Mouse (Mus musculus) hindlimb bud, embryonic 11.5 days (tissue): ENCODE data around the gene Dpp6.
"Not testable (repeated sequence)": the region's sequence is repeated elsewhere in the genome, so short reads cannot be mapped to it uniquely, and the experiment has no call there.

Source experiments
- DNase-seq: peaks from one replicate; pipeline ENCODE4 v3.0.0-alpha.2; 2012; ENCODE audit warnings: low read depth, low spot score; ENCODE audit errors: extremely low spot score

Gene Dpp6

DNA sequence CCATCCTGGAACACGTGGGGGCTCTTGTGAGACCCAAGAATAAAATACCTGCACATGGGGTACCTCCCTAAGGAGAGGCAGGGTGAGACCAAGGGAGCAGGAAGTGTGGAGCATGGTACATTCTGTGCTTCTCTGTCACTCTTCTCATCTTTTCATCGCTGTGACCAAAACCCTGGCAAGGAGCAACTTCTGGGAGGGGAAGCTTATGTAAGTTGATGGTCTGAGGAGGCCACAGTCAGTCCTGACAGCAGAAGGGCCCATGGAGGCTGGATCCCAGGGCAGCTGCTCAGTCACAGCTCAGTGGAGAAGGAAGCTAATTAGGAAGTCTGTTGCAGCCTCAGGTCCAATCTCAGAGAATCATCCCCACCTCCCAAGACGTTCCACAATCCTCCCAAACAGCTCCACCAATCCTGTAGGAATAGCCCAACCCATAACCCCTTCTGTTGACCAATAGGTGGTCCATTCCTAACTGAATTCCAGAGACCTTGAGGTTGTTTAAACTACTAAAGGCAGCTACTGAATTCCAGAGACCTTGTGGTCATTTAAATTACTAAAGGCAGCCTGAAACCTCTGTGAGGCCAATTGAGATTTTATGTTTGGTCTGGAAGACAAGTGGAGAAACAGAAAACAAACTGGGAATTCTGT, 636.3 kb downstream of the Dpp6 start:
- no peak for DNase-seq

DNA sequence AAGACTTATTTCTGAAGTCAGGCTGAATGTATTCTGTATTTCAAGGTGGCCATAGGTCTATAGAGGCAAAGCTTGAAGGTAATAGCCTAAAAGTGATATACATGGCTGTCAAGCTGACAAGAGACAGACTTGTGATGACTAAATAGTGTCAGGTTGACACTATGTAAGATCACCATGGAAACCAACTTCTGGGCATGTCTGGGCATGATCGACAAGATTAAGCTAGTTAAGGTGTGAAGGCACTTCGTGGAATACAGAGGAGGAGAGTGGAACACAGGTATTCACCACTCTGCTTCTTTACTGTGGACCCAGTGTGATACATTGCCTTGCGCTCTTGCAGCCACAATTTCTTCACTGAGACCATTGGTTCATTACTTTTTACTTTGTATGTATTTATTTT, 637.4 kb downstream of the Dpp6 start:
- DNase-seq, result no peak

DNA sequence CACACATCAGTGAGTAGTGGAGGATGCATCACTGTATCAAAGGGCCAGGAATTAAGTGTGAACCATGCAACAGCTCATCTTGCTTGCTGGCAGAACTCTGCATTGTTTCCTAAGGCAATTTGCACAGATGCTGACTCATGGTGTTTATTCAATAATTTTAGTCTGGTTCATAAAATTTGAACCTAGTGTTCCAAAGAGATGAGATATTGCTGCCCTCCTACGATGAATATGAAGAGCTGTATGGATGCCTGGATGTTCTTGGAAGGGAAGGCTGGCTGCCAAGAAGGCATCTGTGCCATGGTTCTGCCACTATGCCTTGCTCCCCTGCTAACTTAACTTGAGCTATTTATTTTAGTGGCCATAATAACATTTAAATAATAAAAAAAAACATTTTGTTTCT, 640.0 kb downstream of the Dpp6 start:
- no peak for DNase-seq

DNA sequence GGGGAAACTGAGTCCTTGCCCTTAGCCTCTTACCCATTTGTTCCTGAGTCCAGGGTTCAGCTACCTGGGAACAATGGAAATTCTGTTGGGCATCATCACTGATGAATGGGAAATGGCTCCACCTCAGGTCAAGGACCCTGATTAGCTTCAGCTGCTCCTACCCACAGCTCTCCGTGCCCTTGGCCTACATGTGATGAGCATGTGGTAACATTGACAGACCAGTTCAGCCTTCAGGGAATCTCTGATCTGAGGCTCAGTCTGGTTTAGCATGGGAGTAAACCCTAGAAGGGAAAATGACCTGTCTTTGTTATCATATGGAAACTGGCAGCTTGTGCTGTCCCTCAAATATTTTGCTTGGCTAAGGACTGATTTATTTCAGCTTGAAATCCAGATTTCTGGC, 640.7 kb downstream of the Dpp6 start:
- no peak for DNase-seq

DNA sequence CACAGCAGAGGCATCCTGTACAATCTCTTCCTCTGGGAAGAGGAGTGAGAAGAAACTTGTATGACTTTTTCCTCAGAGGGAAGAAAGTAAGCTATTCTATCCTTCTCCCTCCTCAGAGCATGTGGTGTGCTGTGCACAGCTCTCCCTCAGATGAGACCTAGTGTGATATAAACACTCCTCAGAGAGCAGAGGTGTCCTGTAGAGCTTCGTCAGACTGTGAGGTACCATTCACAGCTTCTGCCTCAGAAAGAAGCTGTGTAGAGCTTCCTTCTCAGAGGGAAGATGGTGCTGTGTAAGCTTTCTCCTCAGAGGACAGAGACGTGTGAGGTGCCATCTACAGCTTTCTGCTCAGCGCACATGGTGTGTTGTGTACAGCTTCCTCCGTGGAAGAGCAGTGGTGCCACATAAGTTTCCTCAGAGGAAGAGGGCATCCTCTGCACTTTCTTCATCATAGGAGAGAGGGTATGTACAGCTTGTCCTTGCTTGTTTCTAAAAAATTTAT, 658.0 kb downstream of the Dpp6 start:
- DNase-seq, result no peak

DNA sequence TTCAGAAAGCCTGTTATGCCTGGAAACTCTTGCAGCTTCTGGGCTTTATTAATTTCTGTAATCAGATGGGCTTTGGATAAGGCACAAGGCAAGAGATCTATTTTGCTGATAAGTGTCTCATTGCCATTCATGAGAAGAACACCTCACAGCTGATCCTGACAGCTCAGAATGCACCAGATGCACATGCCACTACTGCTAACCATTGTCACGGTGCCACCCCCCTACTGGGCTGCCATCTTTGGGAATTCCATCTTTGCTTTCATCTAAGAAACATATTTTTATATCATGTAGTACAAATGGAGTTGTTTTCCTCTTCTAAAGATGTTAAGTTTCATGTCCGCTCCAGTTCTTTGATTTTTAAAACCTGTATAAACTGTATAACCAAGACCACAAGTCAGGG, 664.7 kb downstream of the Dpp6 start:
- DNase-seq, result no peak

DNA sequence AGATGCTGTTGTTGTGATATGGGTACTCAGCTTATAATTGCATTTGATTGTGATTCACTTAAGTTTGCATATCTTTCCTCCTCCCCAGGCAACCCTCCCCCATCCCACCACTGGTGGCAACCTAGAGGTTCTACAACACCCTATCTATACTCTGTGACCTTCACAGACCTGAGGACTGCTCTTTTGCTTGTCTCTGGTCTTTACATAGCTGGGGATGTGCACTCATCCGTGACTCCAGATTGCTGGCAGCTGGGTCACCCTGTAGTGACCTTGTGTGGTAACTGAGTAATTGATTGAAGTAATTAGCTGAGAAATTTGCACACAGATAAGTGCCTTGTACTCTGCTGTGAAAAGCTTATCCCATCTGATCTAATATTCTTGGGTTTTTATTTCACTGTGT, 669.1 kb downstream of the Dpp6 start:
- DNase-seq, result no peak

DNA sequence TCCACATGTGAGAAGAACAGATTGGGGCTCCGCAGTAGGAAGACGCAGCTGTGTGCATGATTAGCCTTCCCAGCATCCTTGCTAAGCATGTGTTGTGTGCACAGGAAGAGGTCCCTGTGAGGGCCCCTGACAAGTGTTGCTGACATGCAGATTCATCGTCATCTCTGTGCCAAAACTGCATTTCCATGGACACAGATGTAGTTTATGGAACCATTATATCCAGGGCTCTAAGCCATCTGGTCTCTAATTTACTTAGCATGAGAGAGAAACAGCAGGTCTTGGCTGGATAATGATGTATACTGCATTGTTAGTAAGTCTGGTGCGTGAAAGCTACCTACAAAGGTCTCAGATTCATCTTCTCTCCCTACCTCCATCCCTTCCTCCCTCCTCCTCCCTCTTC, 673.9 kb downstream of the Dpp6 start:
- no peak for DNase-seq

DNA sequence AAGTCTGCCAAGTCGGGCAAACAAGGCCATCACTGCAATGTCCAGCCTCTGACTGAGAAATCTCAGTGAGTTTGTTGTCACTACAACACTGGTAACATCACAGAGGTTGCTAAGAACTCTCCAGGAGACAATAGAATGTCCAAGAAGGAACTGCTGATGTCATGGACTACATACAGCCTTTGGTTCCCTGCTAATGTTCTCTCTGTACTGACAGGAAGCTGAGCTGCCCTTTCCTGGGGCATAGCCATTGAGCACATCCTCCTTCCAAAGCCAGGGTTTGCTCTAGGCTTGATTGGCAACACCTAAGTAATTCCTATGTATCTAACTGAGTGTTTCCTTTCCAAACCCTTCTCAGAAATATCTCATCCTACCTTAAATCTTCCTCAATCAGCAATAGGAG, 684.3 kb downstream of the Dpp6 start, which contains the start of gene Speer4b:
Gene Speer4b (minus strand): TSS at position 101 of the 400 bp plus-strand sequence.
- DNase-seq, result not testable (repeated sequence)

DNA sequence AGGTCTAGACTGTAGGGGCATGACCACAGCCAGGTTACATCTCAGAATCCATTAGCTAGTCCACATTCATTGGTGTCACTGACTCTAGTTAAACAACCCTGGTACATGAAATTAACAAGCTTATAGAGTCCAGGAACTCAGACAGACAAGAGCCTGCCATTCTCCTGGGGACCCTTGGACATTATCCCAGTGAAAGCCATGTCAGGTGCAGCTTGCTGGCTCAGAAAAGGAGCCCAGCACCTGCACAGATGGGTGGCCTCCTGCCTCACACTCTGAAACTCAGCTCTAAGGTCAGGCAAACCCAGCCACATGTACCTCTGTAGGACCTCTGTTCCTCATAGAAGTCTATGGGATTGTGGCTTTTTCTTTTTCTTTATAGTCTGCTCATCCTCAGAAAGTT, 701.7 kb downstream of the Dpp6 start:
- DNase-seq, result no peak

DNA sequence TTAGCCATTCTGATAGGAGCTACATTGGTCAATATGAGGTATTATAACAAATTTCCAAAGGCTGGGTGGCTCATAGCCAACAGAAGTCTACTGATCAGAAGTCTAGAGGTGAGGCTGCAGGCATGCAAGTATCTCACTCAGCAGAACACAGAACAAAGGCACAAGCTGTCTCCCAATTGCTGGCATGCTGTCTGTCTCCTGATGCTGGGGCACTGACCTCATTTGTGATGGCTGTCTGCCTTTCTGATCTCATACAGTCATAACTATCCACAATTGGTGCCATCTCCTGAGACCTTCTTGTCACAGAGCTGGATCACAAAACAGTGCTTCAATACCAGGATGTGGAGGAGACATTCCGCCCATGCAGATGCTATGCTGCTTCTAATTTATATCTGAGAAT, 709.9 kb downstream of the Dpp6 start:
- DNase-seq, result no peak

DNA sequence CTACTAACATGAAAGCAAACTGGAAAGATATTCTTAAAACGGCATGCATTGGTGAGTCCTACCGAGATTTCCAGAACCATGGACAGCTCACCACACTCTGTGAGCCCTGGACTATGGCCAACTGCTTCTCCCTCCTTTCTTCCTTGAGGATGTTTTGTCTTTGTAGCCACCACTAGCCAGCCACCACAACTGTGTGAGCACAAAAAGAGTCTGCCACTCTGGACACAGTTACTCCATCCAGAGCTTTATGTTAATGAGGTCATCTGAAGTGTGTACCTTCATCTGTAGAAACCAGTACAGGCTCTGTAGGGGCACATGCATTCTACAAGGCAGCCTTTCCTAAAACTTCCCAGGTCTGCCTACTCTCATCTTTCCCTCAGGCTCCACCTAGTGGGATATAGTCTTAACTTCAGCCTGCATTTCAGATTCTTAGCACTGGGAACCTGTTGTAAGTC, 727.8 kb downstream of the Dpp6 start:
- peak; percentile 39 for DNase-seq

DNA sequence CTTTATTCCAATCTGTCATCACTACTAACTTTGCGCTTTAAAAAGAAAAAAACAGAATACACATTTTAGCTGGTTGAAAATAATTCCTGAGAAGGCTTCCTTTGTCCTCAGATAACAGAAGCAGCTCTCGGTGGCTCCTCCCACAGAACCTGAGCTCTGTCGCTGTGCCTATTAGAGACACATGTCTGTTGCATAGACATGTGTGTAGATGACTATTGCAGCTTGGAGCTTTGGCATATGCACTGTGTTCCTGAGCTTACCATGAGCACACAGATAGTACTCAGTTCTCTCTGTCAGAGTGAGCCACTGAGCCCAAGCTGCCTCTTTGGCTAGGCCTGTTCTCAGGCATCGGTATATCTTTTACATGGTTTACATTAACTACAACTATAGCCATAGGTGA, 732.3 kb downstream of the Dpp6 start:
- DNase-seq, result no peak

DNA sequence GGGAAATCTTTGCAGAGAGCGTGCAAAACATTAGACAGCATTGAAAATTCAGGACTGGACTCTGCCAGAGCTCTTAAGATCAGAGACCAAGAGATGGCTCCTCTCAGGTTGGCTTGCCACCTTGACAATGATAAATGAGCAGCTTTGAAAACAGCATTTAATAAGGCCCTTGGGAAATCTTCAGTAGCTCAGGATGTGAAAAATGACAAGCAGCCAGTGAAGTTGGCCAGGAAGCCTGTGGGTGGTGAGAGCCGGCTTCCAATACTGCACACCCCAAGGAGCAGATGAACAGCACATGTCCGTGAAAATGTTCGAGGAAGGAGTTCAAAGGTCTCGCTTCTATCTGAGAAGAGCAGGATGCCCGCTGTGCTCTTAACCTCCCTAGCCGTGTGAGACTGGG, 748.7 kb downstream of the Dpp6 start:
- DNase-seq, result no peak

DNA sequence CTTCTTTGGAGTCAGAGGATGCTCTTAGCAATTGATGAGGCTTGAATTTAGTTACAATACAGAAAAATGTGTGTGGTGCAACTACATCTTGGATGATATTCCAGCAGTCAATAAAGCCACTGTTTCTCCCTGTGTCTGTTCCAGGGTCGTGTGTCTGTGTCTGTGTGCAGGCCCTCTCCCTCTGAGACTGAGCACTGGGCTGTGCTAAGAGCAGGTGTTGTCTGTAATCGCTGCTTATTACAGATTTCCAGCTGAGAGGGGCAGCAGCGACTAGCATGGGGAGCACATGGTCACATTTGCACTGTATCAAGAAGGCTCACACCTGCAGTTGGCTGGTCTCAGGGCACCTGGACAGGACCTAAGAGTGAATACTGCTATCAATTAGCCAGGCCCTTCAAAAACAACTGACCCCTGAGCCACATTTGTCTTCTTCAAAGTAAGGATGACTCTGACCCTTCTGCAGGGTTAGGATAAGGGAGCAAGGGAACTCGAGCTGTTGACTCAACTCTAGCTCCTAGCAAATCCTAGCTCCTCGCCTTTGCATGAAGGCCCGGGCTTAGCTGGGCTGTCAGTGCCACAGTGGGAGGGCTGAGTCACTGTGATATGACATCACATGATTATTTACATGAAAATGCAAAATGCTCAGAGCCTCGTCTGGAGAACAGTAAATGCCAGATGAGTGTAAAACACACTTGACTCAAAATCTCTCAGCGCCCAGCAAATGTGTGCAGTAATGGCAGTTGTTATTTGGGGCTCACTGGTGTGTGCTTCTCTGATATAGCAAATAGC, 771.2 kb downstream of the Dpp6 start:
- DNase-seq, result no peak

DNA sequence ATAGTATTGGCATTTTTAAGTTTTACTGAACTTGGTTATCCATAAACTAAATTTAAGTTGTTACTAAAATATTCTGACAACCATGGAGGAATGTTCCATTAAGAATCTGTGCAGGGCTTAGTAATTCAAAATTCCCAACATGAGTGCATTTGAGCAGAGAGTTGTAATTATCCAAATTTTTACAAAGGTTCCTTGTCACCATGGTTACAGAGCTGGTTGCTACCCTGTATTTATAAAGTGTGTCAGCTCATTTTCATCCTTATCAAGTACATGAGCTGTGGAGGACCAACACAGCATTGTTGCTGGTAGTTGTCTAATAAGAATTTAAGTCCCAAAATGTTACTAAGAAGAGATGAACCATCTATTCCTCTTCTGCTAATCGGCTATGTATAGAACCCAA, 787.1 kb downstream of the Dpp6 start:
- no peak for DNase-seq

DNA sequence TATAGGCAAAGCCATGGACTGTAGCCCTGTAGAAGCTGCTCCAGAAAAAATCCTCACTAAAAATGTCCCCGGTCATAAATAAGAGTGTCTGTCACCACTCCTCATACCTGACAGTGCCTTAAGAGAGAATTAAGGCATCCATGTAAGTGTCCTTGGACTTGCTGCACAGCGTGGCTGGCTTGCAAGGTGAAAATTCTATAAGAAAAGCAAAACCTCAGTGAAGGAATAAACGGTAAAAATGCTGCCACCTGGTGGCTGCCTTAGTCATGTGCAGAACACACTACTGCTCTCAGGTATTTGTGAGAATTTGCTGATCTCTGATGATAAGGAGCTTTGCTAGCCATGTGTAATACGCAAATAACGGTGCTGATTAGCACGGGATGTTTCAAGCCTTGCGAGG, 798.8 kb downstream of the Dpp6 start:
- peak; percentile 47 for DNase-seq

DNA sequence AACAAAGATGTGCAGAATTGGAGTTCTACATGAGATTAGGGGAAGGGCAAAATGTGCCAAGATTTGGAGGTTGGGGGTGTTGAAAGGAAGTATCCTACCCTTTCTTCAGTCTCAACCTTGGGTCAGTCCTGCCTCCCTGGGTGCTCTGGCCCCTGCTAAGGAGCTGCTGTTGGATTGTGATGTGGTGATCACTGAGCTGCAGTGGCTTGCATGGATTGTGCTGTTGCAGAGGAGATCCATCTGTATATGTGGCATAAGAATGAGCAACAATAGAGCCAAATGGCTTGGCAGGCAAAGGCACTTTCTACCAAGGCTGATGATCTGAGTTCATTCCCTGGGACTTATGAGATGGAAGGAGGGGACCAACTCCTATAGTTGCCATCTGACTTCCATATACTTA, 804.8 kb downstream of the Dpp6 start:
- DNase-seq, result no peak

DNA sequence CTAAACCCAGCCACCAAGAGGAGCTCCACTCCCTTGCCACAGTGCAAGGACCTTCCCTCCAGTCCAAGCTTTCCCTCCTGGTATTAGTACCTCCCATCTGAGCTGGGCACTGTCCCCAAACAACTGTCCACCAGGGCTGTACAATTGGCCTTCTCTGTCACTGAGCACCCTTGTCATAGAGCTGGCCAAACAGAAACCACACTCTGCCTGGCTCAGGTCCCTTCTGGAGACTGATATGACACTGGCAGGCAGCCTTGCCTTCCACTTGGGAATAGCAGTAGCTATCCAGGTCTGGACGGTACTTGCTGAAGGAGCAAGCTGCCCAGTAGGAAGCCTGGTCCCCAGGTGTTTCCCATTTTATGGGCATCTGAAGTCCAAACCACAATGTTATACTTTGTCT, 806.9 kb downstream of the Dpp6 start:
- no peak for DNase-seq

DNA sequence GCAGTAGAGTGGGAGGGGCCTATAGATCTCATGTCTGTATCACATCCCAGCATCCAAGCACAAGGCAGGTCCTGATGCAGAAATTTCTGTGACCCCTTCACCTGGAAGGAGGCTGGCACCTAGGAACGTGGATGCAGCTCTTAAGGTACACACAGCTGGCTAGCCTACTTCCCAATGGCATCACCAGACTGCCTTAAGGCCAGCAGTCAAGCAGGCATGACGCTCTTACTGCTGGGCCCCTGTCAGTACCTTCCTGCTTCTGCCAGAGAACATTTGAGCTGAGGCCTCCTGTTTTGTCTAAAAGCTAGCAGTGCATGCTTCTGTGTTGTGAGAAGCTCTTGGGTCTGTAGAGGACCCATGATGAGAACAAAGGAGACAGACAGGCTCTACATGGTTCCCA, 815.1 kb downstream of the Dpp6 start:
- no peak for DNase-seq

DNA sequence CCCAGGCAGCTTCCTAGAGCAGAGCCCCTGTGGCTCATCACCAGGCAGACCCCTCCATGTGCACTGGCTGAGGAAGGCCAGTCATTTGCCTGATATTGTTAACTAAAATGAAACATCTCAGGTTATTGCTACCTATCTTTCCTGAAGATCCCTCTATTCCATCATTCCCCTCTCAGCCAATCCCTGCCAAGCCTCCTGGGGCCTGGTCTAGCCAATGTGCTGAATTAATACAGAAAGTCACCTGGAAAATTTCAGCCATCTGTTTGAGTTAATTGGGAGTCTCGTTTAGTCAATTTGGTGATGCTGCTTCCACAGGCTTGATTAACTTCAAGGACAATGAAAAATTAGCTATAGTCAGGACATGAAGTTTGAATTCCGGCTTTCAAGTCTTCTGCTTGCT, 818.9 kb downstream of the Dpp6 start:
- no peak for DNase-seq

DNA sequence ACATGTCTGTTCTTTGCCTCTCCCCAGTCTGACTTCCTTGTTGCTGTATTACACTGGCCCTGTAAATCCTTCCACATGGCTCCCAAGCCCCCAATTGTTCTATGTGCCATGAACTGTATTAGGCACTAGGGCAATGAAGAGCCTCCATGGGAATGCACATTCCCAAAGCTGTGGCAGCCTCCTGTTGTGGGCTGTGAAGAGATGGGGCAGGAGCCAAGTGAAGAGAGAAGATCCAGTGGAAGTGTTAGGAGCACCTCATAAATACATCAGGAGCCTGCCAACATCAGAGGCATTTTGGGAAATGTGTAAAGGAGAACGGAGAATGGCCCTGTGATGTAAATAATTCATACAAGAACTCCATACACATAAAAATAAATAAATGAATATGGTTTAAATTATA, 824.9 kb downstream of the Dpp6 start:
- no peak for DNase-seq
